Mouse (Mus musculus): ENCODE data around the gene Wdhd1. TPM values are rescaled to one million over a fixed set of nuclear protein-coding genes. Genes with fewer than 3 reads are reported as not detected.

Wdhd1 gene
- polyA plus RNA-seq, 1 experiment from 2014 or later: 37.1 TPM

GRCm38 (mm10) chr14:47275417-47275816, 1.2 kb downstream of the Wdhd1 start:
- peaks cover 25% of the 10 kb centered on the region for H3K4me1 ChIP-seq
- H3K27ac ChIP-seq: no peak overlapping the region
- peaks cover 17% of the 10 kb centered on the region for H3K36me3 ChIP-seq
- no peak for ATAC-seq (ENCODE audit: low FRiP score, low read depth)
- H3K4me2 ChIP-seq (replicated peaks): peak overlapping the region; percentile 81
- H3K9ac ChIP-seq: peak overlapping the region; percentile 90
- H3K4me3 ChIP-seq: peak overlapping the region; percentile 84
- no peaks in the 10 kb centered on the region for H3K27me3 ChIP-seq
- 33% methylated on average over 3 of the region's 3 CpGs for WGBS
- no peaks in the 10 kb centered on the region for H3K9me3 ChIP-seq

- Histone ChIP-seq H3K4me3 (no peak overlapping the region), H3K4me1 (peaks cover 25% of the 10 kb centered on the region), H3K27ac (no peak overlapping the region), H3K36me3 (peaks cover 31% of the 10 kb centered on the region), H3K27me3 (no peaks in the 10 kb centered on the region), H3K4me2 (replicated peaks) (no peak overlapping the region), H3K9ac (no peak overlapping the region), H3K9me3 (no peaks in the 10 kb centered on the region)
- WGBS: 35% methylated on average over 3 of the region's 3 CpGs
- ATAC-seq (ENCODE audit: low FRiP score, low read depth): no peak
These were observed 2.9 kb downstream of the Wdhd1 start for GRCm38 (mm10) chr14:47273751-47274150.

- Histone ChIP-seq H3K36me3 (peaks cover 65% of the 10 kb centered on the region), H3K4me3 (no peak overlapping the region), H3K4me1 (peaks cover 5% of the 10 kb centered on the region), H3K9me3 (no peaks in the 10 kb centered on the region), H3K4me2 (replicated peaks) (no peak overlapping the region), H3K9ac (no peak overlapping the region), H3K27me3 (no peaks in the 10 kb centered on the region), H3K27ac (no peak overlapping the region)
- WGBS: 89% methylated on average over 2 of the region's 2 CpGs
- ATAC-seq (ENCODE audit: low FRiP score, low read depth): no peak
These were observed 7.0 kb downstream of the Wdhd1 start for GRCm38 (mm10) chr14:47269706-47270105.

- Histone ChIP-seq H3K27ac (no peak overlapping the region), H3K9ac (no peak overlapping the region), H3K27me3 (no peaks in the 10 kb centered on the region), H3K36me3 (peaks cover 65% of the 10 kb centered on the region), H3K9me3 (no peaks in the 10 kb centered on the region), H3K4me3 (no peak overlapping the region), H3K4me1 (no peaks in the 10 kb centered on the region), H3K4me2 (replicated peaks) (no peak overlapping the region)
- WGBS: 96% methylated on average over 4 of the region's 4 CpGs
- ATAC-seq (ENCODE audit: low FRiP score, low read depth): no peak
These were observed 7.6 kb downstream of the Wdhd1 start for GRCm38 (mm10) chr14:47269056-47269455.

- ATAC-seq (ENCODE audit: low FRiP score, low read depth): no peak
- Histone ChIP-seq H3K4me2 (replicated peaks) (no peak overlapping the region), H3K27me3 (no peaks in the 10 kb centered on the region), H3K4me1 (no peaks in the 10 kb centered on the region), H3K36me3 (peaks cover 62% of the 10 kb centered on the region), H3K4me3 (no peak overlapping the region), H3K27ac (no peak overlapping the region), H3K9ac (no peak overlapping the region), H3K9me3 (no peaks in the 10 kb centered on the region)
- 91% methylated on average over 8 of the region's 8 CpGs for WGBS
These were observed 10.8 kb downstream of the Wdhd1 start for GRCm38 (mm10) chr14:47265829-47266228.

- Histone ChIP-seq H3K9me3 (no peaks in the 10 kb centered on the region), H3K36me3 (peaks cover 65% of the 10 kb centered on the region), H3K4me3 (no peak overlapping the region), H3K27ac (no peak overlapping the region), H3K27me3 (no peaks in the 10 kb centered on the region), H3K4me2 (replicated peaks) (no peak overlapping the region), H3K9ac (no peak overlapping the region), H3K4me1 (no peaks in the 10 kb centered on the region)
- no peak for ATAC-seq (ENCODE audit: low FRiP score, low read depth)
- 96% methylated on average over 3 of the region's 3 CpGs for WGBS
These were observed 11.8 kb downstream of the Wdhd1 start for GRCm38 (mm10) chr14:47264866-47265265.

GRCm38 (mm10) chr14:47249839-47250238, 26.8 kb downstream of the Wdhd1 start:
- Histone ChIP-seq H3K27me3 (no peaks in the 10 kb centered on the region), H3K4me1 (no peaks in the 10 kb centered on the region), H3K9ac (no peak overlapping the region), H3K4me2 (replicated peaks) (no peak overlapping the region), H3K9me3 (no peaks in the 10 kb centered on the region), H3K27ac (no peak overlapping the region), H3K36me3 (peaks cover 76% of the 10 kb centered on the region), H3K4me3 (no peak overlapping the region)
- WGBS: 84% methylated on average over 6 of the region's 6 CpGs
- no peak for ATAC-seq (ENCODE audit: low FRiP score, low read depth)

- Histone ChIP-seq H3K27ac (no peak overlapping the region), H3K9me3 (no peaks in the 10 kb centered on the region), H3K36me3 (peaks cover 64% of the 10 kb centered on the region), H3K27me3 (no peaks in the 10 kb centered on the region), H3K4me1 (no peaks in the 10 kb centered on the region), H3K4me3 (no peak overlapping the region), H3K9ac (no peak overlapping the region), H3K4me2 (replicated peaks) (no peak overlapping the region)
- WGBS: 51% methylated on average over 4 of the region's 4 CpGs
- ATAC-seq (ENCODE audit: low FRiP score, low read depth): no peak
These were observed 33.9 kb downstream of the Wdhd1 start for GRCm38 (mm10) chr14:47242753-47243152.

GRCm38 (mm10) chr14:47241046-47241445, 35.6 kb downstream of the Wdhd1 start:
- no peaks in the 10 kb centered on the region for H3K9me3 ChIP-seq
- H3K27me3 ChIP-seq: no peaks in the 10 kb centered on the region
- H3K4me3 ChIP-seq: no peak overlapping the region
- no peak for ATAC-seq (ENCODE audit: low FRiP score, low read depth)
- no peak overlapping the region for H3K4me2 ChIP-seq (replicated peaks)
- peaks cover 47% of the 10 kb centered on the region for H3K36me3 ChIP-seq
- 97% methylated on average over 6 of the region's 6 CpGs for WGBS
- H3K4me1 ChIP-seq: no peaks in the 10 kb centered on the region
- no peak overlapping the region for H3K27ac ChIP-seq
- no peak overlapping the region for H3K9ac ChIP-seq

- Histone ChIP-seq H3K4me2 (replicated peaks) (no peak overlapping the region), H3K4me3 (no peak overlapping the region), H3K27ac (no peak overlapping the region), H3K9ac (no peak overlapping the region), H3K4me1 (no peaks in the 10 kb centered on the region), H3K9me3 (peaks cover 2% of the 10 kb centered on the region), H3K36me3 (peaks cover 42% of the 10 kb centered on the region), H3K27me3 (no peaks in the 10 kb centered on the region)
- no peak for ATAC-seq (ENCODE audit: low FRiP score, low read depth)
- 90% methylated on average over 1 of the region's 1 CpGs for WGBS
These were observed 36.1 kb downstream of the Wdhd1 start for GRCm38 (mm10) chr14:47240600-47240999.

- Histone ChIP-seq H3K9me3 (peaks cover 4% of the 10 kb centered on the region), H3K27me3 (no peaks in the 10 kb centered on the region), H3K36me3 (peaks cover 16% of the 10 kb centered on the region), H3K27ac (no peak overlapping the region), H3K4me3 (no peak overlapping the region), H3K4me2 (replicated peaks) (no peak overlapping the region), H3K4me1 (no peaks in the 10 kb centered on the region), H3K9ac (no peak overlapping the region)
- WGBS: 88% methylated on average over 4 of the region's 4 CpGs
- no peak for ATAC-seq (ENCODE audit: low FRiP score, low read depth)
These were observed 39.4 kb downstream of the Wdhd1 start for GRCm38 (mm10) chr14:47237286-47237685.

GRCm38 (mm10) chr14:47236491-47236890, 40.2 kb downstream of the Wdhd1 start:
- no peak for ATAC-seq (ENCODE audit: low FRiP score, low read depth)
- WGBS: 87% methylated on average over 7 of the region's 7 CpGs
- no peaks in the 10 kb centered on the region for H3K4me1 ChIP-seq
- H3K9me3 ChIP-seq: peaks cover 4% of the 10 kb centered on the region
- H3K4me2 ChIP-seq (replicated peaks): no peak overlapping the region
- H3K4me3 ChIP-seq: no peak overlapping the region
- H3K27me3 ChIP-seq: no peaks in the 10 kb centered on the region
- no peak overlapping the region for H3K27ac ChIP-seq
- H3K9ac ChIP-seq: no peak overlapping the region
- H3K36me3 ChIP-seq: peaks cover 11% of the 10 kb centered on the region

- 66% methylated on average over 5 of the region's 5 CpGs for WGBS
- H3K9me3 ChIP-seq: peaks cover 4% of the 10 kb centered on the region
- ATAC-seq (ENCODE audit: low FRiP score, low read depth): no peak
These were observed 42.0 kb downstream of the Wdhd1 start for GRCm38 (mm10) chr14:47234526-47235250.

More at GRCm38 (mm10) chr14:47234526-47235250, 42.0 kb downstream of the Wdhd1 start:
- no peaks in the 10 kb centered on the region for H3K4me1 ChIP-seq
- no peak overlapping the region for H3K9ac ChIP-seq
- H3K36me3 ChIP-seq: no peaks in the 10 kb centered on the region
- H3K4me3 ChIP-seq: no peak overlapping the region
- H3K27me3 ChIP-seq: no peaks in the 10 kb centered on the region
- no peak overlapping the region for H3K27ac ChIP-seq
- H3K4me2 ChIP-seq (replicated peaks): no peak overlapping the region

Data from limb, embryonic 13.5 days (tissue).